Mouse (Mus musculus) C2C12 (cell line): ENCODE measurements at regions not wholly inside any gene's neighbourhood (a gene's known extent, or its start where the extent isn't known, plus 50 kb on each side); places are given as distances from the start of the nearest gene placed in this dataset.

Experiments used
- CEBPB ChIP-seq: IDR thresholded peaks from one replicate; pipeline ENCODE4 v1.6.1; 2011; ENCODE audit warnings: low read depth, mild to moderate bottlenecking, control low read depth, moderate library complexity
- CTCF ChIP-seq: IDR thresholded peaks from one replicate; pipeline ENCODE4 v1.5.1; 2011; ENCODE audit not compliant: control insufficient read depth, insufficient read depth, insufficient read length
- MYOD1 ChIP-seq: IDR thresholded peaks from one replicate; pipeline ENCODE4 v1.6.1; 2011; ENCODE audit warnings: low read depth; ENCODE audit not compliant: control insufficient read depth, insufficient read length
- USF1 ChIP-seq: IDR thresholded peaks from one replicate; pipeline ENCODE4 v1.6.1; 2011; ENCODE audit warnings: low read depth, mild to moderate bottlenecking, control low read depth, moderate library complexity

GRCm38 (mm10) chr13:99102089-99102681 lies 82.4 kb upstream of the Zfp366 start:
- TF ChIP-seq CEBPB = no peak
- TF ChIP-seq CTCF = no peak
- TF ChIP-seq USF1 = no peak
- TF ChIP-seq MYOD1 = no peak
